Mouse (Mus musculus) myocyte (in vitro differentiated cells): Measurements from ENCODE around the gene Ktn1.

Experiments used
- E2F4 ChIP-seq: IDR thresholded peaks from one replicate; pipeline ENCODE4 v1.6.1; 2011; ENCODE audit warnings: mild to moderate bottlenecking, control low read depth, moderate library complexity; ENCODE audit not compliant: insufficient read depth
- POLR2A ChIP-seq: IDR thresholded peaks from one replicate; pipeline ENCODE4 v1.6.1; 2011; ENCODE audit warnings: low read depth, mild to moderate bottlenecking, control low read depth, moderate library complexity; ENCODE audit not compliant: insufficient read length
- TCF12 ChIP-seq: IDR thresholded peaks from one replicate; pipeline ENCODE4 v1.6.1; 2011; ENCODE audit warnings: mild to moderate bottlenecking, control low read depth; ENCODE audit not compliant: poor library complexity, insufficient read depth, severe bottlenecking

DNA sequence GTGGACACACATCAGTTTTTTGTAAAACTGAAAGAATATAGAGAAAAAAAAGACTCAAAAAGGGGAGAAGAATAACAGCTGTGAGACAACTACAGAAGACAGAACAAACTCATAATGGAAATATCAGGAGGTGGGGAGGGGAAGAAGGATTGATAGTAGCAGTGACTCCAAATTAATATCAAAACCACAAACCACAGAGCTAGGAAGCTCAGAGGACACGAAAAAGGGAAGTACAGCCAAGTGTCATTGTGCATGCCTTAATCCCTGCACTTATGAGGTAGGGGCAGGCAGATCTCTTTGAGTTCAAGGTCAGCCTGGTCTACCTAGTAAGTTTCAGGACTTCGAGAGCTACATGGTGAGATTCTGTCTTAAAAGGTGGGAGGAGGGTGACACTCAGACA, 21.4 kb upstream of the Ktn1 start:
- TF ChIP-seq E2F4 (no peak), POLR2A (no peak), TCF12 (no peak)
